Mouse (Mus musculus) forebrain, embryonic 15.5 days (tissue): Measurements from ENCODE around the gene 1700016K19Rik. TPM values are rescaled to one million over a fixed set of nuclear protein-coding genes. Genes with fewer than 3 reads are reported as not detected.
"Not testable (repeated sequence)": the region's sequence is repeated elsewhere in the genome, so short reads cannot be mapped to it uniquely, and the experiment has no call there.

Experiments
- ATAC-seq: fragments of 200-750 bp; cut with Nextera tagmentation; replicated peaks from 2 replicates; pipeline ENCODE4 v1.8.0; 2017; ENCODE audit warnings: mild to moderate bottlenecking, moderate TSS enrichment, moderate library complexity
- H3K27ac ChIP-seq: fragments of 300-500 bp; sonication (generic); replicated peaks from 2 replicates; pipeline ENCODE4 v1.5.1; 2015; ENCODE audit warnings: mild to moderate bottlenecking, inconsistent platforms
- H3K27me3 ChIP-seq: fragments of 300-500 bp; sonication (generic); 2 replicates; pipeline ENCODE4 v1.6.1; 2015; ENCODE audit warnings: inconsistent platforms
- H3K36me3 ChIP-seq: fragments of 300-500 bp; sonication (generic); 2 replicates; pipeline ENCODE4 v1.6.1; 2015; ENCODE audit warnings: mild to moderate bottlenecking, inconsistent platforms
- H3K4me1 ChIP-seq: fragments of 300-500 bp; sonication (generic); 2 replicates; pipeline ENCODE4 v1.6.1; 2015; ENCODE audit warnings: inconsistent platforms
- H3K4me2 ChIP-seq: fragments of 300-500 bp; sonication (generic); replicated peaks from 2 replicates; pipeline ENCODE4 v1.6.1; 2015; ENCODE audit warnings: mild to moderate bottlenecking, inconsistent platforms
- H3K4me3 ChIP-seq: fragments of 300-500 bp; sonication (generic); 2 replicates; pipeline ENCODE4 v1.5.1; 2015; ENCODE audit warnings: mild to moderate bottlenecking, inconsistent platforms
- H3K9ac ChIP-seq: fragments of 300-500 bp; sonication (generic); replicated peaks from 2 replicates; pipeline ENCODE4 v1.6.1; 2015; ENCODE audit warnings: mild to moderate bottlenecking, inconsistent platforms
- H3K9me3 ChIP-seq: fragments of 300-500 bp; sonication (generic); 2 replicates; pipeline ENCODE4 v1.6.1; 2016; ENCODE audit warnings: inconsistent platforms
- WGBS: fragments of 180-500 bp; shearing (Covaris S2); methylation state at CpG from one replicate; pipeline ENCODE4 v1.1.7; 2015; ENCODE audit warnings: mixed read lengths; 5-methylcytosine and 5-hydroxymethylcytosine counted together
- polyA plus RNA-seq: library from polyadenylated mRNA; unstranded; fragments of >200 nt; fragmentation: Nextera tagmentation; extraction: Ambion mirVana; gene quantifications from 2 replicates; pipeline ENCODE4 v1.2.1, GENCODE M21; 2015

Gene 1700016K19Rik
- polyA plus RNA-seq, 1 experiment from 2014 or later = 4.1 TPM

- Histone ChIP-seq H3K4me1 (no peaks in the 10 kb centered on the region), H3K9ac (no peak overlapping the region), H3K4me3 (no peak overlapping the region), H3K27me3 (no peaks in the 10 kb centered on the region), H3K4me2 (no peak overlapping the region), H3K36me3 (no peaks in the 10 kb centered on the region), H3K27ac (no peak overlapping the region), H3K9me3 (no peaks in the 10 kb centered on the region)
- WGBS = 81% methylated on average over 15 of the region's 15 CpGs
- no peak for ATAC-seq
Observed at GRCm38 (mm10) chr11:75990965-75991835, 8.5 kb upstream of the 1700016K19Rik start.

GRCm38 (mm10) chr11:75991911-75992310, 7.8 kb upstream of the 1700016K19Rik start:
- H3K4me2 ChIP-seq = no peak overlapping the region
- H3K36me3 ChIP-seq = no peaks in the 10 kb centered on the region
- no peak overlapping the region for H3K9ac ChIP-seq
- no peaks in the 10 kb centered on the region for H3K4me1 ChIP-seq
- no peak for ATAC-seq
- no peak overlapping the region for H3K27ac ChIP-seq
- 83% methylated on average over 8 of the region's 8 CpGs for WGBS
- H3K4me3 ChIP-seq = no peak overlapping the region
- no peaks in the 10 kb centered on the region for H3K9me3 ChIP-seq
- H3K27me3 ChIP-seq = no peaks in the 10 kb centered on the region

- Histone ChIP-seq H3K27ac (no peak overlapping the region), H3K4me2 (no peak overlapping the region), H3K4me1 (no peaks in the 10 kb centered on the region), H3K4me3 (no peak overlapping the region), H3K9me3 (no peaks in the 10 kb centered on the region), H3K27me3 (no peaks in the 10 kb centered on the region), H3K9ac (no peak overlapping the region), H3K36me3 (no peaks in the 10 kb centered on the region)
- ATAC-seq = no peak
- 87% methylated on average over 8 of the region's 8 CpGs for WGBS
Observed at GRCm38 (mm10) chr11:75992481-75992880, 7.2 kb upstream of the 1700016K19Rik start.

- H3K4me2 ChIP-seq = no peak overlapping the region
- 49% methylated on average over 9 of the region's 9 CpGs for WGBS
- H3K27me3 ChIP-seq = no peaks in the 10 kb centered on the region
- no peak for ATAC-seq
- no peak overlapping the region for H3K27ac ChIP-seq
- no peak overlapping the region for H3K4me3 ChIP-seq
- H3K36me3 ChIP-seq = no peaks in the 10 kb centered on the region
- H3K9me3 ChIP-seq = no peaks in the 10 kb centered on the region
- no peak overlapping the region for H3K9ac ChIP-seq
- H3K4me1 ChIP-seq = peaks cover under 1% of the 10 kb centered on the region
Observed at GRCm38 (mm10) chr11:75994357-75994756, 5.4 kb upstream of the 1700016K19Rik start.

GRCm38 (mm10) chr11:76000701-76001100, 989 bp downstream of the 1700016K19Rik start:
- Histone ChIP-seq H3K4me2 (no peak overlapping the region), H3K4me1 (peaks cover 8% of the 10 kb centered on the region), H3K36me3 (no peaks in the 10 kb centered on the region), H3K9me3 (no peaks in the 10 kb centered on the region), H3K9ac (no peak overlapping the region), H3K27ac (no peak overlapping the region), H3K27me3 (0 out of 2 replicates have a peak, but pooled peaks cover 4% of the 10 kb centered on the region), H3K4me3 (no peak overlapping the region)
- 89% methylated on average over 5 of the region's 5 CpGs for WGBS
- ATAC-seq = no peak

GRCm38 (mm10) chr11:76001237-76001878, 1.6 kb downstream of the 1700016K19Rik start:
- no peaks in the 10 kb centered on the region for H3K36me3 ChIP-seq
- 61% methylated on average over 3 of the region's 3 CpGs for WGBS
- no peaks in the 10 kb centered on the region for H3K9me3 ChIP-seq
- no peak for ATAC-seq
- no peak overlapping the region for H3K27ac ChIP-seq
- no peak overlapping the region for H3K4me2 ChIP-seq
- 0 out of 2 replicates have a peak, but pooled peaks cover 4% of the 10 kb centered on the region for H3K27me3 ChIP-seq
- H3K4me1 ChIP-seq = peaks cover 8% of the 10 kb centered on the region
- no peak overlapping the region for H3K9ac ChIP-seq
- no peak overlapping the region for H3K4me3 ChIP-seq

GRCm38 (mm10) chr11:76004276-76004675, 4.6 kb downstream of the 1700016K19Rik start:
- not testable (repeated sequence) for H3K4me3 ChIP-seq, H3K36me3 ChIP-seq, H3K27me3 ChIP-seq, ATAC-seq, H3K9ac ChIP-seq, H3K4me1 ChIP-seq, H3K9me3 ChIP-seq, H3K27ac ChIP-seq, H3K4me2 ChIP-seq
- 92% methylated on average over 7 of the region's 7 CpGs for WGBS

- H3K27me3 ChIP-seq = no peaks in the 10 kb centered on the region
- H3K9me3 ChIP-seq = no peaks in the 10 kb centered on the region
- WGBS = 75% methylated on average over 2 of the region's 2 CpGs
- no peaks in the 10 kb centered on the region for H3K36me3 ChIP-seq
- H3K4me2 ChIP-seq = no peak overlapping the region
- ATAC-seq = no peak
- H3K27ac ChIP-seq = no peak overlapping the region
- H3K9ac ChIP-seq = no peak overlapping the region
- H3K4me1 ChIP-seq = no peaks in the 10 kb centered on the region
- no peak overlapping the region for H3K4me3 ChIP-seq
Observed at GRCm38 (mm10) chr11:76008162-76008561, 8.4 kb downstream of the 1700016K19Rik start.

- WGBS = 85% methylated on average over 6 of the region's 6 CpGs
- H3K9ac ChIP-seq = no peak overlapping the region
- H3K9me3 ChIP-seq = no peaks in the 10 kb centered on the region
- H3K4me3 ChIP-seq = no peak overlapping the region
- H3K4me1 ChIP-seq = no peaks in the 10 kb centered on the region
- H3K4me2 ChIP-seq = no peak overlapping the region
- H3K36me3 ChIP-seq = no peaks in the 10 kb centered on the region
- H3K27ac ChIP-seq = no peak overlapping the region
- H3K27me3 ChIP-seq = no peaks in the 10 kb centered on the region
- no peak for ATAC-seq
Observed at GRCm38 (mm10) chr11:76009101-76009500, 9.4 kb downstream of the 1700016K19Rik start.

GRCm38 (mm10) chr11:76010838-76011624, 11.3 kb downstream of the 1700016K19Rik start:
- Histone ChIP-seq H3K4me1 (no peaks in the 10 kb centered on the region), H3K9ac (no peak overlapping the region)
- WGBS = 87% methylated on average over 9 of the region's 9 CpGs

GRCm38 (mm10) chr11:76015251-76015650, 15.5 kb downstream of the 1700016K19Rik start:
- Histone ChIP-seq H3K27me3 (no peaks in the 10 kb centered on the region), H3K4me1 (0 out of 2 replicates have a peak, but pooled peaks cover 4% of the 10 kb centered on the region), H3K36me3 (no peaks in the 10 kb centered on the region), H3K9ac (no peak overlapping the region), H3K4me3 (no peak overlapping the region), H3K9me3 (no peaks in the 10 kb centered on the region), H3K27ac (no peak overlapping the region), H3K4me2 (no peak overlapping the region)
- WGBS = 92% methylated on average over 6 of the region's 6 CpGs
- ATAC-seq = no peak

More at GRCm38 (mm10) chr11:76010838-76011624, 11.3 kb downstream of the 1700016K19Rik start:
- Histone ChIP-seq H3K36me3 (no peaks in the 10 kb centered on the region), H3K4me2 (no peak overlapping the region), H3K4me3 (no peak overlapping the region), H3K9me3 (no peaks in the 10 kb centered on the region), H3K27me3 (no peaks in the 10 kb centered on the region), H3K27ac (no peak overlapping the region)
- no peak for ATAC-seq

GRCm38 (mm10) chr11:76015814-76016213, 16.1 kb downstream of the 1700016K19Rik start:
- no peaks in the 10 kb centered on the region for H3K27me3 ChIP-seq
- no peak overlapping the region for H3K27ac ChIP-seq
- no peaks in the 10 kb centered on the region for H3K9me3 ChIP-seq
- H3K4me3 ChIP-seq = no peak overlapping the region
- 0 out of 2 replicates have a peak, but pooled peaks cover 6% of the 10 kb centered on the region for H3K4me1 ChIP-seq
- WGBS = 66% methylated on average over 4 of the region's 4 CpGs
- no peak overlapping the region for H3K4me2 ChIP-seq
- no peak for ATAC-seq
- H3K36me3 ChIP-seq = no peaks in the 10 kb centered on the region
- H3K9ac ChIP-seq = no peak overlapping the region
